Mouse (Mus musculus) ES-Bruce4 (cell line): Measurements from ENCODE around the gene Snx33.

Source experiments
- CTCF ChIP-seq: IDR thresholded peaks from one replicate; pipeline ENCODE4 v1.8.1; 2011; ENCODE audit warnings: low read depth, low read length
- POLR2A ChIP-seq: IDR thresholded peaks from one replicate; pipeline ENCODE4 v1.8.1; 2011; ENCODE audit warnings: low read length; ENCODE audit not compliant: insufficient read depth

- TF ChIP-seq CTCF: no peak
- no peak for TF ChIP-seq POLR2A
Measured at GRCm38 (mm10) chr9:56883470-56883869, 44.7 kb downstream of the Snx33 start.
